Mouse (Mus musculus) embryo, embryonic 11 days (tissue): ENCODE measurements at regions not wholly inside any gene's neighbourhood (a gene's known extent, or its start where the extent isn't known, plus 50 kb on each side); places are given as distances from the start of the nearest gene placed in this dataset.

ENCODE experiments used
- DNase-seq: peaks from one replicate; pipeline ENCODE4 v3.0.0-alpha.2; 2015

DNA sequence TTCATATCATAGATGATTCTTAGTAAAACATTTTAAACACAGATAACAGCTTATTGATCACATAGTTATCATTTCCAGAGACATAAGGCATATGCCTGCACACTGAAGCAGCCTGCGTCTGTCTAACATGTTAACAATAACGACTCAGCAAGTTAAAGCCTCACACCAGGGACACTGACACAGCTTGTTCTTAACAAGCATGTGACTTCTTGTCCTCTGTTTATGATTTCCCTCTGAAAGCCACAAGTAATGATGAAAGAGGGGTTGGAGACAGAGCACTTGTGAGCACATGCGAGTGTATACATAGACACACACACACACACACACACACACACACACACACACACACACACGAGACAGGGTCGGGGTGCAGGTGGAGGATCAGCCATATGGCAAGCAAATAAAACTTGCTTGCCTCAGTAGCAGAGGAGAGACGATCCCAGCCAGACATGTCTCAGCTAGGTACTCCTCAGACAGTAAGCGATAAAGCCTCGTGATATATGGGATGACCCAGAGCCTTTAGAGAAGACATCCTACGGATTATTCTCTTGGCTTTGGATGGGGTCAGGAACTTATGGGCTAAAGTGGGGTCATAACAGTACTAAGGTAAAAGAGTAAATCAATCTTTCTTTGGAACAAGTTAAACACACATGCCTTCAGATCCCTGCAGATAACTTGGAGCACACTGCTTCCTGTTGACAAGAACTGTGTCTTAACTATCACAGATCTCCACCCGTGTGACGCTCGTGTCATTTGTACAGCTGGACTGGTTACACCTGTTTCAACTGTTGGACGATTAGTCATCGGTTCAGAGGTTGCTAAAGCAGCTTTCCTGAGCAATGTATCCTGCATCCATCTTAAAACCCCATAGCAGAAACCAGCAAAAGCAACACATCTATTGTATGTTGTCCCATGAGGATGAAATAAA lies 51.4 kb upstream of the Ralgps2 start:
- no peak for DNase-seq

GRCm38 (mm10) chr1:156990112-156990511 lies 50.7 kb upstream of the Ralgps2 start:
- DNase-seq: peak; percentile 53

DNA sequence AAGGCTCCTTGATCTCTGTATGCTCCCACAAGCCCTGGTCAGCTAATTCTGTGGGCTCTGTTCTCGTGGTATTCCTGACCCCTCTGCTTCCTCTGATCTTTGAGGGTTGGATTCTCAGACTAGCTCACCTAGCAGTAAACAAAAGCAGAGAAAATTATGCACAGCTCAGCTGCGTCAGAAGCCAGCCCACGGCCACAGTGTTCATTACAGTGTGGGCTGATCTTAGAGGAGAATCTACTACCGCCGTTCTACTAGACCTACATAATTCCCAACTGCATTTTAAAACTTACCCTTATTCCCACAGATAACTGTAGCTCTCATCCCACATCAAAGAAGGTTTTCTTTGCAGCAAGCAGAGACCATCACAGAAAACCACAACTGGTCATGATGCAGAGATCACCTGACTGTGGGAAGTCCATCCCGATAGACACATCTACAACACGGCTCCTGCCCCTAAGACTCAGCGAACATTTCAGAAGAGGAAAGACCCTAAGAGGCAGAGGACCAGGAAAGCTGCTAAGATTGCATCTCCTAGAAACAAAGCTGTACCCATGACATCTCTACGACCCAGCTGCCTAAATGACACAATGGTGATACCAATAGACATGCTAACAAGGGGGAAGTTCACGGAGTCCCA lies 49.8 kb upstream of the Ralgps2 start:
- DNase-seq: no peak
